Mouse (Mus musculus): ENCODE results near the gene Traf3. TPM values are rescaled to one million over a fixed set of nuclear protein-coding genes. Genes with fewer than 3 reads are reported as not detected.

Traf3 gene
- polyA plus RNA-seq, 1 experiment from 2014 or later = 14.0 TPM

DNA sequence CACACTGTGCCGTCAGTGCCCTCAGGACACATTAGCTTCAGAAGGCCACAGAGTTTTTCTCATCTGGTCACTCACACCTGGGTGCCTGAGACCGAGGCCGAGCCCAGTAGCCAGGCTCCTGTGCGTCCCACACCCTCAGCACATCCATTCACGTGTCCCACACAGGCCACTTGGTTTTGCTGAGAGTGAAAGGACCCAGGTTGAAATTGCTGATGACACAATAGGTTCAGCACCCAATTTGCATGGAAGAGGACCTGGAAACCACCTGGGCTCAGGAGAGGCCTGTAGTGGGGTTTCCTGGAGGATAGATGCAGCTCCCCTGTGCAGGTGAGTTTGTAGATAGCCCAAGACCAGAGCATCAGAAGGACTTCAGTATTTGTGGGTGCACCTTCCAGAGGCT, 72.2 kb downstream of the Traf3 start:
- H3K36me3 ChIP-seq (ENCODE audit: control insufficient read depth, insufficient read depth, low read length) = 0 out of 2 replicates have a peak, but pooled peaks cover 5% of the 10 kb centered on the region
- no peaks in the 10 kb centered on the region for H3K9me3 ChIP-seq (ENCODE audit: control insufficient read depth, low read length)
- ATAC-seq (ENCODE audit: low FRiP score) (no peak), DNase-seq (ENCODE audit: low spot score, missing footprints) (no peak)
- no peaks in the 10 kb centered on the region for H3K27me3 ChIP-seq (ENCODE audit: control insufficient read depth, insufficient read depth, low read length)
- no peak overlapping the region for H3K4me2 ChIP-seq
- H3K4me3 ChIP-seq (ENCODE audit: low read depth, low read length) = no peak overlapping the region
- H3K4me1 ChIP-seq (ENCODE audit: control insufficient read depth, insufficient read depth, low read length) = no peaks in the 10 kb centered on the region
- H3K27ac ChIP-seq (ENCODE audit: low read depth, low read length) = no peak overlapping the region
- H3K9ac ChIP-seq (ENCODE audit: low read length) = no peak overlapping the region
- 92% methylated on average over 5 of the region's 5 CpGs for WGBS

DNA sequence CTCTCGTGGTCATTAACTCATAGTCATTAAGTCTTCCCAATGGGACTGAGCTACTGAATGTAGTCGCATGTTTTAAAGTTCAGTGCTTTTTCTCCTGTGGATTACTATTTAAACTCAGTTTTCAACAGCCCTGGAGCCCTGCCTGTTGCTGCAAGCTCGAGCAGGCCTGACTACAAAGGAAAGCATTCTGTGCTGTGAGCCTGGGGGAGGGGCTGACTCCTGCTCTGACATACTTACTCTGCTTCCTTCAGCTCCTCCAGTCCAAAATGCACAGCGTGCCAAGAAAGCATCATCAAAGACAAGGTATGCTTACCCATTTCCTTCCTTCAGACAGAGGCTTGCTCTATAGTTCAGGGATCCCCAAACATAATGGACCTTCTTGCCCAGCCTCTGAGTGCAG, 72.6 kb downstream of the Traf3 start:
- 54% methylated on average over 4 of the region's 4 CpGs for WGBS
- H3K4me3 ChIP-seq (ENCODE audit: low read depth, low read length) = no peak overlapping the region
- H3K9me3 ChIP-seq (ENCODE audit: control insufficient read depth, low read length) = no peaks in the 10 kb centered on the region
- ATAC-seq (ENCODE audit: low FRiP score) = no peak
- no peaks in the 10 kb centered on the region for H3K4me1 ChIP-seq (ENCODE audit: control insufficient read depth, insufficient read depth, low read length)
- no peak overlapping the region for H3K9ac ChIP-seq (ENCODE audit: low read length)
- H3K36me3 ChIP-seq (ENCODE audit: control insufficient read depth, insufficient read depth, low read length) = 0 out of 2 replicates have a peak, but pooled peaks cover 5% of the 10 kb centered on the region
- no peak overlapping the region for H3K4me2 ChIP-seq
- DNase-seq (ENCODE audit: low spot score, missing footprints) = no peak
- H3K27me3 ChIP-seq (ENCODE audit: control insufficient read depth, insufficient read depth, low read length) = no peaks in the 10 kb centered on the region
- H3K27ac ChIP-seq (ENCODE audit: low read depth, low read length) = no peak overlapping the region

DNA sequence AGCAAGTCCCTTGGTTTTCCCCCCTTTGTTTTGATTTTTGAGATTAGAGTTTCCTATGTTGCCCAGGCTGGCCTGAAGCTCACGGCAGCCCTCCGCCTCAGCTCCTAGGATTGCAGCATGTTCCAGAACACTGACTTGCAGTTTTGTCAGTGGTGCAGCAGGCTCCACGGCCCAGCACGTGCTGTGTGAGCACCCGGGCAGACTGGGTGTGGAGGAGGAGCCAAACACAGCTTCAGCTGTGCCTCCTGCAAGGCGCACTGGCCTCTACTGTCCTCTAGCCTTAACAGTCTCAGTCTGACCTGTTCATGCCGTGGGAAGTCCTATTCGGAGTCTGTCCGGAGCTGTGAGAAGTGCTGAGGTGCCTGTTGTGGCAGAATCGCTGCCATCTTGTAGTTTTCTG, 73.8 kb downstream of the Traf3 start:
- Histone ChIP-seq H3K27me3 (ENCODE audit: control insufficient read depth, insufficient read depth, low read length) (no peaks in the 10 kb centered on the region), H3K9ac (ENCODE audit: low read length) (no peak overlapping the region), H3K4me3 (ENCODE audit: low read depth, low read length) (no peak overlapping the region), H3K9me3 (ENCODE audit: control insufficient read depth, low read length) (no peaks in the 10 kb centered on the region), H3K36me3 (ENCODE audit: control insufficient read depth, insufficient read depth, low read length) (0 out of 2 replicates have a peak, but pooled peaks cover 3% of the 10 kb centered on the region), H3K27ac (ENCODE audit: low read depth, low read length) (no peak overlapping the region), H3K4me2 (no peak overlapping the region), H3K4me1 (ENCODE audit: control insufficient read depth, insufficient read depth, low read length) (no peaks in the 10 kb centered on the region)
- 91% methylated on average over 10 of the region's 10 CpGs for WGBS
- DNase-seq (ENCODE audit: low spot score, missing footprints) = no peak
- no peak for ATAC-seq (ENCODE audit: low FRiP score)

DNA sequence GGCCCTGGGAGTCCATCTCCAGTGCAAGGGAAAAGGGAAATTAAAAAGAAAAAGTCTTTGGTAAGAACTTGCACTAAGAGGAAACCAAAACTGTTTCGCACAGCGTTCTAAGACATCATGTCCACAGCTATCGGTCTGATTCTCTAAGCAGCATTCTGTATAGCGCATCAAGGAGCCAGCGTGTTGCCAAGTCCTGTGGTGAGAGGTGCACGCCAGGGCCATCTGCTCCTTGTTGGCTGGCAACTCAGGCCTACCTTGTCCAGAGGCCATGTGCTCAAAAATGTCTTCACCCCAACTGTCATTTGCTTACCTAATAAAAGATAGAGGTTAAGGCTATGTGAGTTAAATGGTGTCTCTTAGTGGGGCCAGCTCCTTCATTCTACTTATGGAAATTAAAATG, 75.7 kb downstream of the Traf3 start:
- Histone ChIP-seq H3K9ac (ENCODE audit: low read length) (no peak overlapping the region), H3K27ac (ENCODE audit: low read depth, low read length) (no peak overlapping the region), H3K4me1 (ENCODE audit: control insufficient read depth, insufficient read depth, low read length) (no peaks in the 10 kb centered on the region), H3K36me3 (ENCODE audit: control insufficient read depth, insufficient read depth, low read length) (0 out of 2 replicates have a peak, but pooled peaks cover 3% of the 10 kb centered on the region), H3K27me3 (ENCODE audit: control insufficient read depth, insufficient read depth, low read length) (no peaks in the 10 kb centered on the region), H3K4me2 (no peak overlapping the region), H3K4me3 (ENCODE audit: low read depth, low read length) (no peak overlapping the region), H3K9me3 (ENCODE audit: control insufficient read depth, low read length) (no peaks in the 10 kb centered on the region)
- WGBS = 97% methylated on average over 6 of the region's 6 CpGs
- no peak for ATAC-seq (ENCODE audit: low FRiP score)
- DNase-seq (ENCODE audit: low spot score, missing footprints) = no peak

DNA sequence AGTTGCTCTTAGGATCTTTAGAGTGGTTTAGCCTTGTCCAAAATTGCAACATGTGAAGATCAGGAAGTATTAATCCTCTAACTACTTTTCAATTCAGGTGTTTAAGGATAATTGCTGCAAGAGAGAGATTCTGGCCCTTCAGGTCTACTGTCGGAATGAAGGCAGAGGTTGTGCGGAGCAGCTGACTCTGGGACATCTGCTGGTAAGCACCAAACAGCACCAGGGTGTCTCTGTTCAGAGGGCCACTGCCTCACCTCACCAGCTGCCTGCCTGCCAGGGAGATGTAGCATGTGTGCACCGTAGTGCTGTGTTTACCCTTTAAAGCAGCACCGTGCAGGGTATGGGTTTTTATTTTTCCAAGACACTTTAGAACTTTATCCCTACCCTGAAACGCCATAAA, 76.2 kb downstream of the Traf3 start:
- H3K9ac ChIP-seq (ENCODE audit: low read length) = no peak overlapping the region
- ATAC-seq (ENCODE audit: low FRiP score) = no peak
- no peak overlapping the region for H3K4me3 ChIP-seq (ENCODE audit: low read depth, low read length)
- H3K4me2 ChIP-seq = no peak overlapping the region
- H3K4me1 ChIP-seq (ENCODE audit: control insufficient read depth, insufficient read depth, low read length) = no peaks in the 10 kb centered on the region
- DNase-seq (ENCODE audit: low spot score, missing footprints) = no peak
- H3K27me3 ChIP-seq (ENCODE audit: control insufficient read depth, insufficient read depth, low read length) = no peaks in the 10 kb centered on the region
- H3K27ac ChIP-seq (ENCODE audit: low read depth, low read length) = no peak overlapping the region
- WGBS = 93% methylated on average over 5 of the region's 5 CpGs
- H3K9me3 ChIP-seq (ENCODE audit: control insufficient read depth, low read length) = no peaks in the 10 kb centered on the region
- H3K36me3 ChIP-seq (ENCODE audit: control insufficient read depth, insufficient read depth, low read length) = 0 out of 2 replicates have a peak, but pooled peaks cover 3% of the 10 kb centered on the region

DNA sequence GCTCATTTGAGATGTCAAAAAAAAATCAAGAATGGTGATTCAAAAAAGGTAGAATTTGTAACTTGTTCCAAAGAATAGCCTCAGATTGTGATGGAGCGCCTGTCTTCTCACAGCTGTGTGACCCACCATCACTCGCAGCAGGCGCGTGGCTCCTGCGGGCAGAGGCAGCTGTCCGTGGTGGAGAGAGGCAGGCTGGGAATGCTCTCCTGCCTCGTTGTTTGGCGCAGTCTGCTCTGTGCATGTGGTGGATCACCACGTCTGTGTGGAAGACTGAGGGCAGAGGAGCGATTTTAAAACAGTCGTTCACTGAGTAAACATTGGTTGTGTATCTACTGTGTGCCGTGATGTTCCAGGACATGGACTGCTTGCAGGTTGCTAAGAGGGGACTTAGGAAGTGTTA, 77.6 kb downstream of the Traf3 start:
- Histone ChIP-seq H3K27me3 (ENCODE audit: control insufficient read depth, insufficient read depth, low read length) (no peaks in the 10 kb centered on the region), H3K4me1 (ENCODE audit: control insufficient read depth, insufficient read depth, low read length) (no peaks in the 10 kb centered on the region), H3K4me2 (no peak overlapping the region), H3K4me3 (ENCODE audit: low read depth, low read length) (no peak overlapping the region), H3K9me3 (ENCODE audit: control insufficient read depth, low read length) (no peaks in the 10 kb centered on the region), H3K36me3 (ENCODE audit: control insufficient read depth, insufficient read depth, low read length) (no peaks in the 10 kb centered on the region), H3K27ac (ENCODE audit: low read depth, low read length) (no peak overlapping the region), H3K9ac (ENCODE audit: low read length) (no peak overlapping the region)
- WGBS = 93% methylated on average over 12 of the region's 12 CpGs
- ATAC-seq (ENCODE audit: low FRiP score) (no peak), DNase-seq (ENCODE audit: low spot score, missing footprints) (no peak)

DNA sequence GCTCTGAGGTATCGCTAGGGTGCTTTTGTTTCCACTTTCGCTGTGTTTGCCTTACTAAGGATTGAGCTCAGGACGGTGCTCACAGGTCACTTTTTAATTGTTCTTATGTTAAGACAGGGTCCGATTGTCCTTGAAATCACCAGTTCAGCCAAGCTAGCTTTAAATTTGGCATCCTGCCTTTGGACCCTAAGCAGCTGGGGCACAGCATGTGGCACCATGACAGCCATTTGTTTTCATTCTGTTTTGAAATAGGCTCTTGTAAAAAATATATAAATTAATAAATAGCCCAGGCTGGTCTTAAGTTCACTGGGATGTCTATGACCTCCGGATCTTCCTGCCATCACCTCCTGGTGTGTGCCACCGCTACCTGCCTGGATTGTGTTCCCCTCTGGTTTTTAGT, 78.9 kb downstream of the Traf3 start:
- H3K4me1 ChIP-seq (ENCODE audit: control insufficient read depth, insufficient read depth, low read length) = no peaks in the 10 kb centered on the region
- H3K36me3 ChIP-seq (ENCODE audit: control insufficient read depth, insufficient read depth, low read length) = no peaks in the 10 kb centered on the region
- H3K4me3 ChIP-seq (ENCODE audit: low read depth, low read length) = no peak overlapping the region
- no peak for ATAC-seq (ENCODE audit: low FRiP score)
- no peak overlapping the region for H3K9ac ChIP-seq (ENCODE audit: low read length)
- H3K27me3 ChIP-seq (ENCODE audit: control insufficient read depth, insufficient read depth, low read length) = no peaks in the 10 kb centered on the region
- H3K4me2 ChIP-seq = no peak overlapping the region
- no peak for DNase-seq (ENCODE audit: low spot score, missing footprints)
- WGBS = 84% methylated on average over 6 of the region's 6 CpGs
- H3K27ac ChIP-seq (ENCODE audit: low read depth, low read length) = no peak overlapping the region
- H3K9me3 ChIP-seq (ENCODE audit: control insufficient read depth, low read length) = no peaks in the 10 kb centered on the region

DNA sequence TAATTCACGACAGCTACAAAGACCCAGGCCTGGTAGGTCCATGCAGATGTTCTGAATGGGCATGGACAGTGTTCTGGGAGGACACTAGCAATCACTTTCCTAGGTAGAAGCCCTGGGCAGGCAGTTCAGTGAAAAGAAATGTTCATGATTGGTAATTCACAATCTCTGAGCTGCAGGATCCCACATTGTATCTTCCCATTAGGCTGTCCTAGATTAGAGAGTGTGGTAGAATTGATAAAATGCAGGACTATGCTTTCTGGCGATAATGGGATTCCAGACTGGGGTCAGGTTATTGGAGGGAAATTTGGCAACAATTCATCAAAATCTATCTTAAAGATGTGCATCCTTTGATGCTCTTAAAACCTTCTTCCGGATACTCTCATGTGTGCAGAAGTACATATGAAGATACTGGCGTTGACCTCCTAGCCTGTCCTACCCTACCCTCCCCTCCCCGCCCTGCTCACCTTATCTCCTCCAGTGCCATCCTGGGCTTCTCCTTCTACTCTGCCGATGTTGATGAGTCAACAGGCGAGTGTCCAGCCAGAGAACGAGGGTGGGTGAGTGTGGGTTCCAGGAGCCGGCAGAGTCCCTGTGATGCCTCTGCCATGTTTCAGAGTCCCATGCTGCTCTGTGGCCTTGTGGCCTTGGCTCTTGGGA, 80.8 kb downstream of the Traf3 start:
- Histone ChIP-seq H3K4me3 (ENCODE audit: low read depth, low read length) (no peak overlapping the region), H3K9ac (ENCODE audit: low read length) (no peak overlapping the region), H3K9me3 (ENCODE audit: control insufficient read depth, low read length) (no peaks in the 10 kb centered on the region), H3K4me1 (ENCODE audit: control insufficient read depth, insufficient read depth, low read length) (no peaks in the 10 kb centered on the region), H3K27ac (ENCODE audit: low read depth, low read length) (no peak overlapping the region), H3K4me2 (no peak overlapping the region), H3K27me3 (ENCODE audit: control insufficient read depth, insufficient read depth, low read length) (no peaks in the 10 kb centered on the region), H3K36me3 (ENCODE audit: control insufficient read depth, insufficient read depth, low read length) (no peaks in the 10 kb centered on the region)
- DNase-seq (ENCODE audit: low spot score, missing footprints) (no peak), ATAC-seq (ENCODE audit: low FRiP score) (no peak)
- 96% methylated on average over 9 of the region's 9 CpGs for WGBS

DNA sequence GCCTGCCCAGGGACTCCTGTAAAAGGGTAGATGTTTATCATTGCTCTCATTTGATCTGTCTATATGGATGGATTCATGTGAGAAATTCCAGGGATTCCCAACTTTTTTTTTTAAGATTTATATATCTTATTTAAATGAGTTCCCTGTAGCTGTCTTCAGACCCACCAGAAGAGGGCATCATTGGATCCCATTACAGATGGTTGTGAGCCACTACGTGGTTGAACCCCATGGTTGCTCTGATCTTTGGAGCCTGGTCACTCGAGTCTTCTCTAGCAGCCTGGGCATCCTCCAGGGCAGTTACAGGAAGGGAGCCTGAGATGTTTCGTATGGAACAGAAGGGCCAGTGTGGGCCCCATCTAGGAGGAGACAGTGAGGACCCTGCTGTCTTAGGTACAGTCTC, 82.9 kb downstream of the Traf3 start:
- DNase-seq (ENCODE audit: low spot score, missing footprints) (no peak), ATAC-seq (ENCODE audit: low FRiP score) (no peak)
- no peak overlapping the region for H3K9ac ChIP-seq (ENCODE audit: low read length)
- H3K9me3 ChIP-seq (ENCODE audit: control insufficient read depth, low read length) = no peaks in the 10 kb centered on the region
- no peak overlapping the region for H3K4me3 ChIP-seq (ENCODE audit: low read depth, low read length)
- no peaks in the 10 kb centered on the region for H3K4me1 ChIP-seq (ENCODE audit: control insufficient read depth, insufficient read depth, low read length)
- H3K36me3 ChIP-seq (ENCODE audit: control insufficient read depth, insufficient read depth, low read length) = 0 out of 2 replicates have a peak, but pooled peaks cover 2% of the 10 kb centered on the region
- no peaks in the 10 kb centered on the region for H3K27me3 ChIP-seq (ENCODE audit: control insufficient read depth, insufficient read depth, low read length)
- WGBS = 59% methylated on average over 3 of the region's 3 CpGs
- no peak overlapping the region for H3K4me2 ChIP-seq
- no peak overlapping the region for H3K27ac ChIP-seq (ENCODE audit: low read depth, low read length)
